ENCODE assay signal across 8 mouse cellular contexts in the genomic region with DNA sequence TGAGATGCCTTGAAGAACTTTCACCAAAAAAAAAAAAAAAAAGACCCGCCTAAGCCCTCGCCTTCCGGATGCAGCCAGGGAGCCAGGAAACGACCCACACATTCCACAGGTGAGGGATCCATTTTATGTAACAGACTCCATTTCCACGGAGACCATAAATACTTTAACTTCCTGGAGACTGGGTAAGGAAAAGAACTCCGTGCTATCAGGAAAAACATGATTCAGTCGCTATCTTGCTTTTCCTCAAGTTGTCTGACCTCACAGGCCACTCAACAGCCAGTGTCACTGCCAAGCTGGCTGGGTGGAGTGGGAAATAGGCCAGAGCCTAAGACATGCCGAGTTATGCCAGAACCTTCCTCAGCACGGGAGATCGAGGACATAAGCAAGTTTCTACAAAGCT. TPM values are rescaled to one million over a fixed set of nuclear protein-coding genes. Genes with fewer than 3 reads are reported as not detected.
DNase-seq lines count a peak whose midpoint lies in the region; ATAC-seq and TF ChIP-seq lines count a peak whose summit lies in the region.

No protein-coding gene starts in this region.

- no peaks in the 10 kb centered on the region for H3K36me3 ChIP-seq in intestine, postnatal 0 days (ENCODE audit: control insufficient read depth, insufficient read depth)
- no peaks in the 10 kb centered on the region for H3K36me3 ChIP-seq in midbrain, embryonic 15.5 days (replicated peaks)

- H3K4me1 ChIP-seq in intestine, postnatal 0 days (replicated peaks; ENCODE audit: control insufficient read depth, insufficient read depth, low read length), result peaks cover 12% of the 10 kb centered on the region; the same call in 1 of the 2 replicates
- peaks cover 9% of the 10 kb centered on the region for H3K4me1 ChIP-seq in midbrain, embryonic 15.5 days

- no peaks in the 10 kb centered on the region for H3K27me3 ChIP-seq in intestine, postnatal 0 days (replicated peaks; ENCODE audit: control insufficient read depth, insufficient read depth, low read length)
- no peaks in the 10 kb centered on the region for H3K27me3 ChIP-seq in midbrain, embryonic 15.5 days (replicated peaks)

- no peaks in the 10 kb centered on the region for H3K9me3 ChIP-seq in intestine, postnatal 0 days (ENCODE audit: control insufficient read depth)
- H3K9me3 ChIP-seq in midbrain, embryonic 15.5 days, result no peaks in the 10 kb centered on the region

- peak; percentile 41 to 58 for DNase-seq in cerebellum, adult 18-20 months
- DNase-seq in cerebellum, postnatal 4 days (ENCODE audit: low spot score in 2 of 2), result no peak
- peak; percentile 53 to 55 for DNase-seq in gastrocnemius, adult 8-10 months (ENCODE audit: low spot score in 2 of 2)
- peak; percentile 87 for DNase-seq in lung, postnatal 25 days (ENCODE audit: low spot score)
- no peak for DNase-seq in B cell, adult 2 months
- no peak for DNase-seq in right cerebral cortex, postnatal 25 days

- ATAC-seq in intestine, postnatal 0 days, result peak; percentile 63
- ATAC-seq in midbrain, embryonic 15.5 days (replicated peaks), result no peak

- no peak overlapping the region; the same call in 1 of the 2 replicates for H3K4me2 ChIP-seq in intestine, postnatal 0 days (replicated peaks; ENCODE audit: low read depth)
- no peak overlapping the region for H3K4me2 ChIP-seq in midbrain, embryonic 15.5 days

- H3K9ac ChIP-seq in intestine, postnatal 0 days (ENCODE audit: low read depth, low read length), result no peak overlapping the region
- no peak overlapping the region for H3K9ac ChIP-seq in midbrain, embryonic 15.5 days

- 22% methylated on average over 10 of the region's 10 CpGs for WGBS in intestine, postnatal 0 days
- 88% methylated on average over 10 of the region's 10 CpGs for WGBS in midbrain, embryonic 15.5 days

- H3K4me3 ChIP-seq in intestine, postnatal 0 days (ENCODE audit: low read depth, low read length), result no peak overlapping the region
- H3K4me3 ChIP-seq in midbrain, embryonic 15.5 days, result no peak overlapping the region

- peak overlapping the region; percentile 47 for H3K27ac ChIP-seq in intestine, postnatal 0 days (ENCODE audit: low read depth, low read length)
- no peak overlapping the region for H3K27ac ChIP-seq in midbrain, embryonic 15.5 days

- no peak for TF ChIP-seq CTCF in intestine, postnatal 0 days (IDR thresholded peaks at IDR 0.05; ENCODE audit: low read depth)

RNA-seq across cellular contexts. Expression of gene Kif13a, which starts 46.3 kb away (rescaled TPM):
- total RNA-seq in gastrocnemius, adult 8-10 months (2022), result 100 to 1,000 TPM in 2 of 4 experiments, 10 to 100 TPM in 2; 88.4 to 103 (median 97.4) TPM
- 11.3 and 12.3 TPM in 2 replicates for polyA plus RNA-seq in intestine, postnatal 0 days (2015; fragmentation: Nextera tagmentation; extraction: Ambion mirVana)
- polyA plus RNA-seq in midbrain, embryonic 15.5 days (2015; fragmentation: Nextera tagmentation; extraction: Ambion mirVana), result 11.9 and 14.1 TPM in 2 replicates

Comparison
In these comparisons a context has a peak if more than half of its experiments do, and no peak if none do; other contexts are left out.
1. DNase-seq: peak in cerebellum, adult 18-20 months (2 of 2), gastrocnemius, adult 8-10 months (2 of 2) and lung, postnatal 25 days (single experiment); none in cerebellum, postnatal 4 days (0 of 2), B cell, adult 2 months (0 of 2) and right cerebral cortex, postnatal 25 days (single experiment).